Mouse (Mus musculus) heart, adult 2 months (tissue): ENCODE measurements around the gene Slc25a5.

Experiments used
- CTCF ChIP-seq: fragments of 200-600 bp; IDR thresholded peaks from 2 replicates; pipeline ENCODE4 v1.8.1; 2022; ENCODE audit warnings: antibody characterized with exemption, mild to moderate bottlenecking, moderate library complexity
- EP300 ChIP-seq: fragments of 200-500 bp; IDR thresholded peaks from 2 replicates; pipeline ENCODE4 v1.6.1; 2011; ENCODE audit warnings: low read depth, low read length, control low read depth; ENCODE audit not compliant: insufficient read depth
- POLR2A ChIP-seq: fragments of 200-500 bp; IDR thresholded peaks from 2 replicates; pipeline ENCODE4 v1.6.1; 2011; ENCODE audit warnings: mild to moderate bottlenecking, low read depth, low read length, control low read depth; ENCODE audit not compliant: insufficient read depth

DNA sequence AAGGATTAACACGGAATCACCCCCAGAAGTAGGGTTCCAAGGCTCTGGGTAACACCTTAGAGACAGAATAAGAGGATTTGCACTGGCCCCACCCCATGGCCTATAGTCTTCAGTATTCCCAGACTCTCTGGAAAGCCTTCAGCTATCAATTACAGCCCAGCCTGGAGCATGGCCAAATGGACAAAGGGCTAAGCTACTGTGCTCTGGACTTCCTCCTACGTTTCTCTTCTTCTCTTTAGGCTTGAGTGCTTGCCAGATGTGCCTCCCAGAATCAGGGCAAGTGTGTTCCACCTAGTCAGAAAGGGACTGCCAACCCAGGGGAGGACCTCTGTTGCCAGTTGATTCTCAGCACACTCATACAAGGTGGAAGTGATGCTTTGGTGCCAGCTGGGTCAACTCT lies 29.6 kb downstream of the Slc25a5 start:
- TF ChIP-seq CTCF (no peak), POLR2A (no peak), EP300 (no peak)
